24 mouse cellular contexts compared by ENCODE assay signal in genomic region chr7:50551426-50551825, GRCm38 (mm10). TPM values are rescaled to one million over a fixed set of nuclear protein-coding genes. Genes with fewer than 3 reads are reported as not detected.
DNase-seq lines count a peak whose midpoint lies in the region; ATAC-seq lines count a peak whose summit lies in the region.
"Had no signal": no experiment of that assay in that cellular context is flagged by ENCODE, and none has a peak within 500 bp of the region (broad histone marks: within the 10 kb centered on the region; RNA-seq: fewer than 3 reads in every experiment).

No protein-coding gene starts in this region.

- no peaks in the 10 kb centered on the region for H3K27me3 ChIP-seq in midbrain, embryonic 11.5 days (ENCODE audit: control insufficient read depth, insufficient read depth, low read length)
- H3K27me3 ChIP-seq: embryonic facial prominence, embryonic 12.5 days; forebrain, embryonic 15.5 days; heart, embryonic 15.5 days had no signal

- ATAC-seq in midbrain, embryonic 11.5 days (ENCODE audit: low FRiP score) = no peak
- ATAC-seq: CD4-positive, CD25-positive, alpha-beta regulatory T cell, adult 4 months; forebrain, embryonic 15.5 days had no signal

- no peak overlapping the region for H3K27ac ChIP-seq in midbrain, embryonic 11.5 days (ENCODE audit: low read depth, low read length)
- H3K27ac ChIP-seq: embryonic facial prominence, embryonic 12.5 days; forebrain, embryonic 15.5 days; heart, adult 2 months; heart, embryonic 15.5 days; hindbrain, embryonic 14.5 days had no signal

- 58% methylated on average over 4 of the region's 4 CpGs for WGBS in midbrain, embryonic 11.5 days

- DNase-seq in layer of hippocampus, adult 9-11 months = peak; percentile 26
- no peak for DNase-seq in layer of hippocampus, adult 9-10 months (ENCODE audit: low spot score)
- DNase-seq in right cerebral cortex, adult 18-20 months = peak; percentile 59
- no peak for DNase-seq in right cerebral cortex, postnatal 4 days
- peak; percentile 84 for DNase-seq in brain, adult 2 months (ENCODE audit: low read depth, low spot score)
- DNase-seq in telencephalon, adult 2 months (ENCODE audit: low read depth, low spot score) = peak; percentile 56
- no peak for DNase-seq in midbrain, embryonic 11.5 days (ENCODE audit: low spot score, missing footprints)
- DNase-seq: adrenal gland, adult 8-10 months; adrenal gland, postnatal 36 days; cerebellum, adult 11-12 months; cerebellum, adult 9-10 months; cerebellum, postnatal 25 days; gastrocnemius, postnatal 14 days; heart, adult 2 months; heart, postnatal 14 days had no signal

- no peaks in the 10 kb centered on the region for H3K36me3 ChIP-seq in midbrain, embryonic 11.5 days (ENCODE audit: control insufficient read depth, insufficient read depth, low read length)
- H3K36me3 ChIP-seq: embryonic facial prominence, embryonic 12.5 days; forebrain, embryonic 15.5 days; G1E; heart, embryonic 15.5 days had no signal

- no peaks in the 10 kb centered on the region for H3K4me1 ChIP-seq in midbrain, embryonic 11.5 days (ENCODE audit: control insufficient read depth, insufficient read depth, low read length)
- H3K4me1 ChIP-seq: embryonic facial prominence, embryonic 12.5 days; forebrain, embryonic 15.5 days; heart, embryonic 15.5 days had no signal

- no peak overlapping the region for H3K9ac ChIP-seq in midbrain, embryonic 11.5 days (ENCODE audit: low read length)
- H3K9ac ChIP-seq: embryonic facial prominence, embryonic 12.5 days; forebrain, embryonic 15.5 days; heart, embryonic 15.5 days; hindbrain, embryonic 14.5 days had no signal

- H3K4me3 ChIP-seq in midbrain, embryonic 11.5 days (ENCODE audit: low read depth, low read length) = no peak overlapping the region
- H3K4me3 ChIP-seq: embryonic facial prominence, embryonic 12.5 days; forebrain, embryonic 15.5 days; heart, adult 2 months; heart, embryonic 15.5 days had no signal

- H3K4me2 ChIP-seq in midbrain, embryonic 11.5 days = no peak overlapping the region
- H3K4me2 ChIP-seq: embryonic facial prominence, embryonic 12.5 days; forebrain, embryonic 15.5 days; heart, embryonic 11.5 days; heart, embryonic 15.5 days; hindbrain, embryonic 14.5 days had no signal

- H3K9me3 ChIP-seq in midbrain, embryonic 11.5 days (ENCODE audit: control insufficient read depth, low read length) = no peaks in the 10 kb centered on the region
- H3K9me3 ChIP-seq: embryonic facial prominence, embryonic 12.5 days; forebrain, embryonic 15.5 days; heart, embryonic 15.5 days had no signal

RNA-seq across cellular contexts. Expression of gene 4933405O20Rik, which starts 47.6 kb away (rescaled TPM):
- polyA plus RNA-seq in midbrain, embryonic 11.5 days (2014; fragmentation: Nextera tagmentation; extraction: Ambion mirVana) = not detected in 2 replicates
- polyA plus RNA-seq: CD4-positive, CD25-positive, alpha-beta regulatory T cell, adult 4 months; embryonic facial prominence, embryonic 12.5 days; forebrain, embryonic 11.5 days; forebrain, embryonic 15.5 days; G1E; gonadal fat pad, adult 2 months; heart, adult 2 months; heart, embryonic 11.5 days; heart, embryonic 15.5 days; hindbrain, embryonic 14.5 days had no signal

Comparison
In these comparisons a context has a peak if more than half of its experiments do, and no peak if none do; other contexts are left out.
1. DNase-seq: peak in layer of hippocampus, adult 9-11 months (single experiment), right cerebral cortex, adult 18-20 months (single experiment), brain, adult 2 months (single experiment) and telencephalon, adult 2 months (single experiment); none in layer of hippocampus, adult 9-10 months (single experiment), right cerebral cortex, postnatal 4 days (single experiment) and midbrain, embryonic 11.5 days (single experiment).